Mouse (Mus musculus) thymus, adult 2 months (tissue): ENCODE results near the gene Tnfrsf13c. TPM values are rescaled to one million over a fixed set of nuclear protein-coding genes. Genes with fewer than 3 reads are reported as not detected.

Experiments used
- DNase-seq: peaks from one replicate; pipeline ENCODE4 v3.0.0; 2021
- H3K27ac ChIP-seq: fragments of 200-500 bp; 2 replicates; pipeline ENCODE4 v1.5.1; 2012; ENCODE audit warnings: low read length, control low read depth; ENCODE audit not compliant: control insufficient read depth, insufficient read depth
- H3K27me3 ChIP-seq: fragments of 200-500 bp; 2 replicates; pipeline ENCODE4 v1.6.1; 2012; ENCODE audit warnings: mild to moderate bottlenecking, low read length, moderate library complexity, mixed read lengths; ENCODE audit not compliant: control insufficient read depth, insufficient read depth
- H3K36me3 ChIP-seq: fragments of 200-500 bp; 2 replicates; pipeline ENCODE4 v1.6.1; 2012; ENCODE audit warnings: mild to moderate bottlenecking, low read length, moderate library complexity; ENCODE audit not compliant: control insufficient read depth, insufficient read depth
- H3K4me1 ChIP-seq: fragments of 200-500 bp; replicated peaks from 2 replicates; pipeline ENCODE4 v1.6.1; 2012; ENCODE audit warnings: low read length; ENCODE audit not compliant: control insufficient read depth, insufficient read depth
- H3K4me3 ChIP-seq: fragments of 200-500 bp; 2 replicates; pipeline ENCODE4 v1.5.1; 2012; ENCODE audit warnings: mild to moderate bottlenecking, low read length, control low read depth, moderate library complexity; ENCODE audit not compliant: control insufficient read depth, insufficient read depth
- CTCF ChIP-seq: fragments of 200-500 bp; IDR thresholded peaks from 2 replicates; pipeline ENCODE4 v1.5.1; 2012; ENCODE audit warnings: mild to moderate bottlenecking, control low read depth, low read length, moderate library complexity, borderline replicate concordance; ENCODE audit not compliant: control insufficient read depth, poor library complexity, insufficient read depth; ENCODE audit errors: extremely low read depth
- POLR2A ChIP-seq: fragments of 200-500 bp; IDR thresholded peaks from 2 replicates; pipeline ENCODE4 v1.6.1; 2012; ENCODE audit warnings: mild to moderate bottlenecking, low read length, control low read depth, moderate library complexity; ENCODE audit not compliant: control insufficient read depth, poor library complexity, insufficient read depth; ENCODE audit errors: extremely low read depth
- WGBS: fragments of 180-500 bp; shearing (Covaris S2); methylation state at CpG from one replicate; pipeline ENCODE4 v1.1.7; 2018; 5-methylcytosine and 5-hydroxymethylcytosine counted together
- polyA plus RNA-seq: library from polyadenylated mRNA; depleted of rRNA; stranded (reverse); fragments of >200 nt; gene quantifications from 2 replicates; pipeline ENCODE4 v1.2.3, GENCODE M21; 2012

The Tnfrsf13c gene
- polyA plus RNA-seq, 1 experiment, result 4.3 TPM

- TF ChIP-seq POLR2A (no peak), CTCF (no peak)
- peaks cover 65% of the 10 kb centered on the region for H3K36me3 ChIP-seq
- H3K27me3 ChIP-seq, result no peaks in the 10 kb centered on the region
- WGBS, result 68% methylated on average over 11 of the region's 11 CpGs
- H3K27ac ChIP-seq, result no peak overlapping the region
- H3K4me3 ChIP-seq, result no peak overlapping the region
- no peaks in the 10 kb centered on the region for H3K4me1 ChIP-seq
- no peak for DNase-seq
Observed at GRCm38 (mm10) chr15:82197937-82198336, 26.2 kb downstream of the Tnfrsf13c start.

GRCm38 (mm10) chr15:82197246-82197750, 26.9 kb downstream of the Tnfrsf13c start:
- TF ChIP-seq POLR2A (no peak), CTCF (no peak)
- H3K4me1 ChIP-seq, result no peaks in the 10 kb centered on the region
- WGBS, result 65% methylated on average over 10 of the region's 10 CpGs
- H3K27me3 ChIP-seq, result no peaks in the 10 kb centered on the region
- no peak overlapping the region for H3K27ac ChIP-seq
- no peak for DNase-seq
- H3K4me3 ChIP-seq, result no peak overlapping the region
- H3K36me3 ChIP-seq, result peaks cover 71% of the 10 kb centered on the region

- Histone ChIP-seq H3K4me3 (no peak overlapping the region), H3K27me3 (no peaks in the 10 kb centered on the region), H3K27ac (no peak overlapping the region), H3K4me1 (no peaks in the 10 kb centered on the region), H3K36me3 (peaks cover 77% of the 10 kb centered on the region)
- no peak for DNase-seq
- TF ChIP-seq POLR2A, result no peak
- no peak for TF ChIP-seq CTCF
- WGBS, result 84% methylated on average over 12 of the region's 12 CpGs
Observed at GRCm38 (mm10) chr15:82196300-82196699, 27.9 kb downstream of the Tnfrsf13c start.

GRCm38 (mm10) chr15:82192617-82193016, 31.6 kb downstream of the Tnfrsf13c start:
- TF ChIP-seq POLR2A, result no peak
- TF ChIP-seq CTCF, result no peak
- 98% methylated on average over 8 of the region's 8 CpGs for WGBS
- Histone ChIP-seq H3K27ac (no peak overlapping the region), H3K4me3 (no peak overlapping the region), H3K27me3 (no peaks in the 10 kb centered on the region), H3K36me3 (peaks cover 65% of the 10 kb centered on the region), H3K4me1 (0 out of 2 replicates have a peak, but pooled peaks cover 2% of the 10 kb centered on the region)
- DNase-seq, result no peak

GRCm38 (mm10) chr15:82188481-82189240, 35.5 kb downstream of the Tnfrsf13c start:
- H3K27ac ChIP-seq, result no peak overlapping the region
- peaks cover 12% of the 10 kb centered on the region; the same call in 1 of the 2 replicates for H3K4me1 ChIP-seq
- 99% methylated on average over 10 of the region's 10 CpGs for WGBS
- TF ChIP-seq POLR2A, result no peak
- TF ChIP-seq CTCF, result no peak
- no peaks in the 10 kb centered on the region for H3K27me3 ChIP-seq
- DNase-seq, result peak; percentile 66
- H3K36me3 ChIP-seq, result peaks cover 59% of the 10 kb centered on the region
- no peak overlapping the region for H3K4me3 ChIP-seq

GRCm38 (mm10) chr15:82187924-82188323, 36.2 kb downstream of the Tnfrsf13c start:
- Histone ChIP-seq H3K4me3 (no peak overlapping the region), H3K36me3 (peaks cover 59% of the 10 kb centered on the region), H3K27me3 (no peaks in the 10 kb centered on the region), H3K27ac (no peak overlapping the region), H3K4me1 (peaks cover 12% of the 10 kb centered on the region; the same call in 1 of the 2 replicates)
- DNase-seq, result no peak
- WGBS, result 93% methylated on average over 1 of the region's 1 CpGs
- TF ChIP-seq POLR2A, result no peak
- no peak for TF ChIP-seq CTCF

GRCm38 (mm10) chr15:82187401-82187800, 36.8 kb downstream of the Tnfrsf13c start:
- 98% methylated on average over 4 of the region's 4 CpGs for WGBS
- no peaks in the 10 kb centered on the region for H3K27me3 ChIP-seq
- no peak for TF ChIP-seq POLR2A
- peaks cover 12% of the 10 kb centered on the region; the same call in 1 of the 2 replicates for H3K4me1 ChIP-seq
- no peak for DNase-seq
- H3K36me3 ChIP-seq, result peaks cover 58% of the 10 kb centered on the region
- no peak overlapping the region for H3K4me3 ChIP-seq
- peak overlapping the region; percentile 34 for H3K27ac ChIP-seq
